Mouse (Mus musculus) midbrain, postnatal 0 days (tissue): Measurements from ENCODE around the gene Ccdc9b. TPM values are rescaled to one million over a fixed set of nuclear protein-coding genes. Genes with fewer than 3 reads are reported as not detected.

ENCODE experiments used
- ATAC-seq: fragments of 200-750 bp; cut with Nextera tagmentation; 2 replicates; pipeline ENCODE4 v1.8.0; 2017; ENCODE audit warnings: moderate number of reproducible peaks, mild to moderate bottlenecking, moderate TSS enrichment, moderate library complexity; ENCODE audit not compliant: low FRiP score
- DNase-seq: peaks from one replicate; pipeline ENCODE4 v3.0.0-alpha.2; 2015; ENCODE audit warnings: low spot score
- H3K27ac ChIP-seq: fragments of 300-500 bp; sonication (generic); 2 replicates; pipeline ENCODE4 v1.5.1; 2014; ENCODE audit warnings: low read depth, mild to moderate bottlenecking, low read length, mixed read lengths
- H3K27me3 ChIP-seq: fragments of 300-500 bp; sonication (generic); 2 replicates; pipeline ENCODE4 v1.6.1; 2014; ENCODE audit warnings: low read length, control low read depth, mixed read lengths; ENCODE audit not compliant: insufficient read depth
- H3K36me3 ChIP-seq: fragments of 300-500 bp; sonication (generic); 2 replicates; pipeline ENCODE4 v1.6.1; 2014; ENCODE audit warnings: low read length, control low read depth, mixed read lengths; ENCODE audit not compliant: insufficient read depth
- H3K4me1 ChIP-seq: fragments of 300-500 bp; sonication (generic); 2 replicates; pipeline ENCODE4 v1.6.1; 2014; ENCODE audit warnings: mild to moderate bottlenecking, control low read depth, antibody characterized with exemption, low read length, mixed read lengths; ENCODE audit not compliant: insufficient read depth
- H3K4me2 ChIP-seq: fragments of 300-500 bp; sonication (generic); 2 replicates; pipeline ENCODE4 v1.6.1; 2014; ENCODE audit warnings: low read depth, mild to moderate bottlenecking, low read length, mixed read lengths; ENCODE audit not compliant: poor library complexity, severe bottlenecking
- H3K4me3 ChIP-seq: fragments of 300-500 bp; sonication (generic); 2 replicates; pipeline ENCODE4 v1.5.1; 2014; ENCODE audit warnings: low read depth, mild to moderate bottlenecking, low read length, moderate library complexity
- H3K9ac ChIP-seq: fragments of 300-500 bp; sonication (generic); replicated peaks from 2 replicates; pipeline ENCODE4 v1.6.1; 2014; ENCODE audit warnings: mild to moderate bottlenecking, low read length, moderate library complexity, mixed read lengths; ENCODE audit not compliant: poor library complexity, severe bottlenecking
- H3K9me3 ChIP-seq: fragments of 300-500 bp; sonication (generic); 2 replicates; pipeline ENCODE4 v1.6.1; 2016; ENCODE audit warnings: low read length, control low read depth
- CTCF ChIP-seq: IDR thresholded peaks from 2 replicates; pipeline ENCODE4 v1.5.1; 2016; ENCODE audit warnings: antibody characterized with exemption, mild to moderate bottlenecking
- WGBS: fragments of 180-500 bp; shearing (Covaris S2); extraction: QIAGEN DNeasy Blood & Tissue Kit; methylation state at CpG from one replicate; pipeline ENCODE4 v1.1.7; 2014; 5-methylcytosine and 5-hydroxymethylcytosine counted together
- polyA plus RNA-seq: library from polyadenylated mRNA; unstranded; fragments of >200 nt; fragmentation: Nextera tagmentation; extraction: Ambion mirVana; gene quantifications from 2 replicates; pipeline ENCODE4 v1.2.1, GENCODE M21; 2015
- total RNA-seq: library from RNA; depleted of rRNA; stranded (reverse); fragments of >200 nt; gene quantifications from 2 replicates; pipeline ENCODE4 v1.2.3, GENCODE M21; 2014

Gene Ccdc9b
- total and polyA plus RNA-seq, 2 experiments from 2014 or later, result 0.79 to 1.5 TPM

- WGBS, result 86% methylated on average over 11 of the region's 11 CpGs
- DNase-seq (peak; percentile 79), ATAC-seq (no peak)
Observed at GRCm38 (mm10) chr2:118789501-118789900, 27.0 kb upstream of the Ccdc9b start.

DNA sequence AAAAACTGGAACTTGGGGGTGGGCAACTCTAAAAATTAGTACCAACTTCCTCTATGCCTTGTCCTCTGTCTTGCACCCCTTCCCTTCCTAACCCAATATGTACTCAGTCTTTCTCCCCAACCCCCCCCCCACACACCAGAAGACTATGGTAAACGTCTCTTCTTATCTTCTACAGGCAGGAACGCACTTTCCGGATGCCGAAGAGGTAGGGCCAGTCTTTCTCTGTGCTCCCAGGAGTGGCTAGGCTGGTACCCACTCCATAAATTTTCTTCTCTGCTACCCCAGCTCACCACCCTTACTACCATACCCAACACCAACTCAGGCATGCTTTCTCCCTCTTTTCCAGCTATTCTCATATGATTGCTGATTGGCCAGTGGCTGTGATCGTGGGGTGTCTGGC lies 24.1 kb upstream of the Ccdc9b start:
- 86% methylated on average over 5 of the region's 5 CpGs for WGBS
- no peaks in the 10 kb centered on the region for H3K9me3 ChIP-seq
- DNase-seq (no peak), ATAC-seq (no peak)
- H3K4me1 ChIP-seq, result no peaks in the 10 kb centered on the region
- H3K36me3 ChIP-seq, result peaks cover 42% of the 10 kb centered on the region
- no peak overlapping the region for H3K27ac ChIP-seq
- no peak for TF ChIP-seq CTCF
- no peak overlapping the region for H3K4me3 ChIP-seq
- H3K9ac ChIP-seq, result no peak overlapping the region
- H3K27me3 ChIP-seq, result no peaks in the 10 kb centered on the region
- H3K4me2 ChIP-seq, result no peak overlapping the region

More at GRCm38 (mm10) chr2:118789501-118789900, 27.0 kb upstream of the Ccdc9b start:
- Histone ChIP-seq H3K9me3 (no peaks in the 10 kb centered on the region), H3K4me3 (no peak overlapping the region), H3K9ac (no peak overlapping the region), H3K27me3 (no peaks in the 10 kb centered on the region), H3K4me2 (no peak overlapping the region), H3K4me1 (no peaks in the 10 kb centered on the region), H3K36me3 (peaks cover 60% of the 10 kb centered on the region), H3K27ac (no peak overlapping the region)
- TF ChIP-seq CTCF, result no peak

DNA sequence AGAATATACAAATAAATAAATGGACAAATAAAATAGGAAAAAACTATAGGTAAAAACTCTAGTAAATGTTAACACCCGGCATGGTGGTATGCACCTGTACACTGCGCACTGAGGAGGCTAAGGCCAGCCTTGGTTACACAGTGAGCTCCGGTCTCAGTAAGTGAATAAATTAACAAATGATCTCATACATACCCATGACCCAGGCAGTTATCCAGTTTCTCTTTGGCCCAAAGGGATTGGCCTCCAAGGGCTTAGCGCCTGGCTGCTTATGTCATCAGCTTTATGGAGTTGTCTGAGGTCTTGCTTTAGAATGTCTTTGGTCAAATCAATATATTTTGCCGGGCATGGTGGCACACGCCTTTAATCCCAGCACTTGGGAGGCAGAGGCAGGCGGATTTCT lies 21.2 kb upstream of the Ccdc9b start:
- WGBS, result 87% methylated on average over 7 of the region's 7 CpGs
- no peak for ATAC-seq
- H3K27me3 ChIP-seq, result no peaks in the 10 kb centered on the region
- H3K4me1 ChIP-seq, result 0 out of 2 replicates have a peak, but pooled peaks cover 5% of the 10 kb centered on the region
- no peak for TF ChIP-seq CTCF
- H3K27ac ChIP-seq, result no peak overlapping the region
- no peak for DNase-seq
- H3K4me3 ChIP-seq, result no peak overlapping the region
- no peaks in the 10 kb centered on the region for H3K9me3 ChIP-seq
- peaks cover 23% of the 10 kb centered on the region for H3K36me3 ChIP-seq
- no peak overlapping the region for H3K9ac ChIP-seq
- H3K4me2 ChIP-seq, result no peak overlapping the region

GRCm38 (mm10) chr2:118783093-118783492 lies 20.6 kb upstream of the Ccdc9b start:
- H3K9ac ChIP-seq, result no peak overlapping the region
- H3K27ac ChIP-seq, result no peak overlapping the region
- H3K36me3 ChIP-seq, result peaks cover 20% of the 10 kb centered on the region
- H3K9me3 ChIP-seq, result no peaks in the 10 kb centered on the region
- ATAC-seq, result no peak
- 0 out of 2 replicates have a peak, but pooled peaks cover 5% of the 10 kb centered on the region for H3K4me1 ChIP-seq
- no peaks in the 10 kb centered on the region for H3K27me3 ChIP-seq
- DNase-seq, result no peak
- no peak overlapping the region for H3K4me3 ChIP-seq
- WGBS, result 63% methylated on average over 5 of the region's 5 CpGs
- no peak overlapping the region for H3K4me2 ChIP-seq
- TF ChIP-seq CTCF, result no peak

- H3K9ac ChIP-seq, result no peak overlapping the region
- H3K4me1 ChIP-seq, result 0 out of 2 replicates have a peak, but pooled peaks cover 5% of the 10 kb centered on the region
- no peaks in the 10 kb centered on the region for H3K27me3 ChIP-seq
- ATAC-seq (no peak), DNase-seq (no peak)
- TF ChIP-seq CTCF, result no peak
- H3K4me3 ChIP-seq, result no peak overlapping the region
- H3K9me3 ChIP-seq, result no peaks in the 10 kb centered on the region
- H3K4me2 ChIP-seq, result no peak overlapping the region
- no peak overlapping the region for H3K27ac ChIP-seq
- H3K36me3 ChIP-seq, result peaks cover 13% of the 10 kb centered on the region
- WGBS, result 70% methylated on average over 4 of the region's 4 CpGs
Observed at GRCm38 (mm10) chr2:118782303-118782702, 19.8 kb upstream of the Ccdc9b start.

DNA sequence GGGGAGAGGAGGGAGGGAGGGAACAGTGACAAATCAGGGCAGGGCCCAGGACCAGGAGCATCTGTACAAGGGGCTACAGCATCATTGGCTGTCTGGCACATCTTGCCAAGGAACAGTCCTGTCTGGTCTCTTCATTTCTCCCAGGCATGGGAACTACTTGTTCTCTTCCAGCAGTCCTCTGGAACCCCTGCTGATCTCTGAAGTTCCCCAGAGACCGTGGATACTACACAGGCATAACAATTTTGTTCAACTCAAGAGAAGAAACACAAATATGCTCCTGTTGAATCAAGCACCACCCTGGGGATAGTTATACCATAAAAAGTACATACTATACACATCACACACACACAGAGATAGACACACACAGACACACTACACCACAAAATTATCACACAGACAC lies 18.7 kb upstream of the Ccdc9b start:
- Histone ChIP-seq H3K27ac (peak overlapping the region; percentile 95; the same call in 1 of the 2 replicates), H3K36me3 (peaks cover 3% of the 10 kb centered on the region; the same call in 1 of the 2 replicates), H3K9ac (no peak overlapping the region), H3K27me3 (no peaks in the 10 kb centered on the region), H3K4me2 (peak overlapping the region; percentile 61), H3K9me3 (no peaks in the 10 kb centered on the region), H3K4me3 (peak overlapping the region; percentile 57; the same call in 1 of the 2 replicates), H3K4me1 (0 out of 2 replicates have a peak, but pooled peaks cover 5% of the 10 kb centered on the region)
- no peak for TF ChIP-seq CTCF
- ATAC-seq (no peak), DNase-seq (no peak)
- 39% methylated on average over 1 of the region's 1 CpGs for WGBS
